Mouse (Mus musculus): ENCODE results near the gene Spam1. TPM values are rescaled to one million over a fixed set of nuclear protein-coding genes. Genes with fewer than 3 reads are reported as not detected.

Gene Spam1
- not detected in 2 replicates for polyA plus RNA-seq (2012; rRNA removed)

- no peak for DNase-seq (ENCODE audit: low spot score)
Measured at GRCm38 (mm10) chr6:24790888-24791287, at the start of gene Spam1. TSS of gene Spam1 (plus strand) at chr6:24791188.

- no peak for DNase-seq (ENCODE audit: low spot score)
Measured at GRCm38 (mm10) chr6:24748029-24748428, 43.0 kb upstream of the Spam1 start, which contains the start of gene Hyal4. TSS of gene Hyal4 (plus strand) at chr6:24748329.

DNA sequence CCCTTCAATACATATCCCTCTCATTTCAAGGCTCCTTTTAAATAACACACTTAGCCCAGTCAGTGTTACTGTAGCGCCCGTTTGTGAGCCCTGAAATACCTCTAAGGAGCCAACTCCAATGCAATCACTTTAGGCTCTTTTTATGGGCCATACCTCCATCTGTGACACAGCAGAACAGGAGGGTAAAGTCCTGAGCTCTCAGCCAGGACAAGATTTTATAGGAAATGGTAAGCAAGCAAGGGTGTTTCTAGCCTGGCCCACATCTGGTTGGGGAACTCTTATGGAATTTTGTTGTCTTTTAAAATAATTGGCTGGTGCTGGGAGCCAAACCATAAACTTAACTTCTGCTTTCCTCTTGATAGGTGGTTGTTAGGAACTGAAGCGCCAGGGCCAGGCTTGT is 31.7 kb upstream of the Spam1 start:
- DNase-seq (ENCODE audit: low spot score), result no peak

GRCm38 (mm10) chr6:24766261-24766660 is 24.7 kb upstream of the Spam1 start:
- no peak for DNase-seq (ENCODE audit: low spot score)

DNA sequence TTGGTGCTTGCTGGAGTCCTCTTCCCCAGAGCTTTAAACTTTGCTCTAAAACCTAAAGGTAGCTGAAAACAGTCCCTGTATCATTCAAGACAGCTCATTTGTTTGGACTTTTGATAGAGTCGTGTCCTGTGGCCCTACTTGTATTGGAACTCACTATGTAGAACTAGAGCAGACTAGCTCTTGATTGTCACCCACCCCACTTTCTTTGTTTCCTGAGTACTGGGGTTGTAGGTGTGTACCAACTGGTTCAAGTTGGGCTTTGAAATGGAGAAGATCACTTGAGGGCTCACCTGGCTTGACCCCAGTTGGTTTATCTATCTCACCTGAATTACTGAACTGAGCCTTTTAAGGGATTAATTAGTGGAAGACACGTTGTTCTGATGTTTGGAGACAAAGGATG is 11.8 kb upstream of the Spam1 start:
- DNase-seq (ENCODE audit: low spot score), result no peak

- DNase-seq (ENCODE audit: low spot score), result no peak
Measured at GRCm38 (mm10) chr6:24822070-24822469, 31.1 kb downstream of the Spam1 start.

Other genes starting within 250 kb of the Spam1 start
- gene Lmod2, start 193.4 kb upstream of the Spam1 start, polyA plus RNA-seq (2012; rRNA removed), result 0.03 TPM in 1 of 2 replicates, not detected in the other
- 47.4 and 53.8 TPM in 2 replicates for gene Wasl, start 126.2 kb upstream of the Spam1 start, polyA plus RNA-seq (2012; rRNA removed)
- gene Hyal6, start 57.9 kb upstream of the Spam1 start, polyA plus RNA-seq (2012; rRNA removed), result 0.01 TPM in 1 of 2 replicates, not detected in the other
- 0.01 TPM in 1 of 2 replicates, not detected in the other for gene Hyal4, start 42.9 kb upstream of the Spam1 start, polyA plus RNA-seq (2012; rRNA removed)
- 0.31 and 0.56 TPM in 2 replicates for gene Hyal5, start 66.8 kb downstream of the Spam1 start, polyA plus RNA-seq (2012; rRNA removed)
- gene Tmem229a, start 165.1 kb downstream of the Spam1 start, polyA plus RNA-seq (2012; rRNA removed), result 9.3 and 12.0 TPM in 2 replicates